Mouse (Mus musculus): ENCODE data around the gene Gm21477. TPM values are rescaled to one million over a fixed set of nuclear protein-coding genes. Genes with fewer than 3 reads are reported as not detected.

Gene Gm21477
- polyA plus RNA-seq (2021; fragmentation: Nextera tagmentation): not detected in 2 replicates
- long read RNA-seq, experiment 1: 0 reads
- long read RNA-seq, experiment 2: 0 reads

GRCm38 (mm10) chrY:87116521-87116920 lies at the start of gene Gm21477:
Gm21477 (plus strand) TSS chrY:87116821.

Measured in left cerebral cortex, adult 6 months (tissue).